Mouse (Mus musculus): ENCODE measurements around the gene Nle1.

- TF ChIP-seq REST (IDR thresholded peaks at IDR 0.05; ENCODE audit: insufficient read depth, insufficient read length) (no peak), USF1 (IDR thresholded peaks at IDR 0.05; ENCODE audit: low read depth) (no peak), MAX (IDR thresholded peaks at IDR 0.05; ENCODE audit: low read depth) (no peak), POLR2A (IDR thresholded peaks at IDR 0.05; ENCODE audit: insufficient read length, low read depth) (no peak), CEBPB (IDR thresholded peaks at IDR 0.05; ENCODE audit: insufficient read depth, poor library complexity, severe bottlenecking) (no peak), MYOD1 (IDR thresholded peaks at IDR 0.05; ENCODE audit: control insufficient read depth in 1 of 3, insufficient read length in 2 of 3, low read depth in 2 of 3) (peak in 2 of 3 experiments; percentile 89 to 90), TCF12 (IDR thresholded peaks at IDR 0.05; ENCODE audit: insufficient read depth, poor library complexity, severe bottlenecking) (peak; percentile 38), MYOG (IDR thresholded peaks at IDR 0.05; ENCODE audit: control insufficient read depth in 1 of 3, insufficient read depth in 1 of 3, insufficient read length in 2 of 3, low read depth in 2 of 3) (peak in 2 of 3 experiments; percentile 67 to 93), POLR2AphosphoS2 (IDR thresholded peaks at IDR 0.05; ENCODE audit: insufficient read length, low read depth) (no peak), E2F4 (IDR thresholded peaks at IDR 0.05; ENCODE audit: insufficient read depth) (no peak), SRF (IDR thresholded peaks at IDR 0.05; ENCODE audit: control insufficient read depth, insufficient read length, low read depth) (no peak), TCF3 (IDR thresholded peaks at IDR 0.05; ENCODE audit: insufficient read length, low read depth) (peak; percentile 85)
These were observed 6.5 kb downstream of the Nle1 start for GRCm38 (mm10) chr11:82901606-82902310.
